Mouse (Mus musculus) left cerebral cortex, postnatal 14 days (tissue): ENCODE data around the gene Slc43a3. TPM values are rescaled to one million over a fixed set of nuclear protein-coding genes. Genes with fewer than 3 reads are reported as not detected.

Experiments used
- DNase-seq, 2 experiments: peaks; one replicate each; pipeline ENCODE4 v3.0.0; 2021 to 2022; ENCODE audit warnings: low spot score in 2 of 2, mixed read lengths in 1 of 2
- intact Hi-C: fragments of 180-260 bp; cut with DNase I; formaldehyde crosslinking; loops from one replicate; pipeline ENCODE4 v1.15.1; 2025
- total RNA-seq, 2 experiments: library from RNA; stranded (reverse); gene quantifications; 2 replicates each; pipeline ENCODE4 v1.2.3; 2021

Slc43a3 gene
- total RNA-seq, 2 experiments from 2014 or later = 0.99 to 1.1 TPM

GRCm38 (mm10) chr2:84933992-84934648 lies 2.3 kb upstream of the Slc43a3 start:
- intact Hi-C loops = no loop called here

DNA sequence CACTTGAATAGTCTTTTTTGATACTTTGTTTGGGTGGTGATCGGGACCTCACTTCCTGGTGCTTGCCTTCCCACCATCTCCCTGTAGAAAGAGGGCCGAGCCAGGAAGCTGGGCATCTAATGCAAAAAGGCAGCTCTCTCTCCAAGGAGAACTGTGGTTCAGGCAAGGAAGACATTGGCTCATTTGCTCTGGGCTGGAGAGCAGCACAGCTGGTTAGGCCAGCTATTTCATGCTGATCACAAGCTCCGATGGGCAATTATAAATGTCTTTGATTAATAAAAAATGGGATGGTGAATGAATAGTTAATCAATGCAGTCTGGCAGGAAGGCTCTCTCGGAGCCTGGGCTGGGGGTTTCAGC lies 1.8 kb upstream of the Slc43a3 start:
- DNase-seq = no peak
- intact Hi-C loops = no loop called here

More at GRCm38 (mm10) chr2:84933992-84934648, 2.3 kb upstream of the Slc43a3 start:
- DNase-seq = no peak

DNA sequence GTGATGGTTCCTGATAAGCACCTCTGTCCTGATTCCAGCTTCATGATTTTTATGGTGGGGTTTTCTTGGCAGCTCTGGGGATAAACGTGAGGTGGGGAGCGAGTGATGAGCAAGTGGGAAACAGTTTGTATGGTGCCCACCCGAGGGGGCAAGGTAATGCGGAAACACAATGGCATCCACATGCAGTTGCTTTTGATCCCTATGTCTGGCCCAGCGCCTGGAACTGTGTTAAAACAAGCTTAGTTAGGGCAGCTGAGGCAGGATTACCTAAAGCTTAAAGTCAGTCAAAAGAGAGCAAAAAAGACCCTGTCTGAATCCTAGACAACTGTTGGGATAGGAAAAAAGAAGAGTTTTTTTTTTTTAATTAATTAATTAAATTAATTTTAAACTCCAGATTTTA lies 1.3 kb upstream of the Slc43a3 start:
- DNase-seq = no peak

DNA sequence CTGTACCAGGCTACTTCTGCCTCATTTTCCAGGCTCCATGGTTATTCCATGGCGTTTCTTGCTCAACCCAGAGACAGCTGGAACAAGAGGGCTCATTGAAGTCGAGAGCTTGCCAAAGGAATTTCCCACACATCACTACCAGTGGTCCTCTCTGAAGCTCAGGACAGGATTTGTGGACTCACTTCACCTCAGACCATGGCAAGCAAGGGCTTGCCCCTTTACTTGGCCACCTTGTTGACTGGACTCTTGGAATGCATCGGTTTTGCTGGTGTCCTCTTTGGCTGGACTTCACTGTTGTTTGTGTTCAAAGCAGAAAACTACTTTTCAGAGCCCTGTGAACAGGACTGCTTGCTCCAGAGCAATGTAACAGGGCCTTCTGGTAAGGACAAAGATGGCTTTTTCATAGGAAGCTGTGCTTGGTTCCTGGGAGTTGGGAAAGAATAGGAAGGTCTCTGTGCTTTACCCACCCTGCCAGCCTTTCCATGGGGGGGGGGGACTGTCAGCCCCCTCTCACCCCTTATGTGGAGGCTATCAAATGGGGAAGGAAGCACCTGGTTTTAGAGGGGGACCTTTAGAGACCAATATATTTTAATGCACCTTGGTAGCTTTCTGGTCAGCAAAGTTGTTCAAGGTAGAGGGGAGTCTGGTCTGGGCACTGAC lies 1.2 kb downstream of the Slc43a3 start:
- intact Hi-C loops = no loop called here
- no peak for DNase-seq

More for the DNA sequence above, 1.3 kb upstream of the Slc43a3 start:
- intact Hi-C loops = no loop called here

- DNase-seq = no peak
- intact Hi-C loops = no loop called here
Observed at GRCm38 (mm10) chr2:84938249-84938946, 2.0 kb downstream of the Slc43a3 start.

- intact Hi-C loops = no loop called here
- DNase-seq = no peak
Observed at GRCm38 (mm10) chr2:84939306-84939705, 2.9 kb downstream of the Slc43a3 start.

DNA sequence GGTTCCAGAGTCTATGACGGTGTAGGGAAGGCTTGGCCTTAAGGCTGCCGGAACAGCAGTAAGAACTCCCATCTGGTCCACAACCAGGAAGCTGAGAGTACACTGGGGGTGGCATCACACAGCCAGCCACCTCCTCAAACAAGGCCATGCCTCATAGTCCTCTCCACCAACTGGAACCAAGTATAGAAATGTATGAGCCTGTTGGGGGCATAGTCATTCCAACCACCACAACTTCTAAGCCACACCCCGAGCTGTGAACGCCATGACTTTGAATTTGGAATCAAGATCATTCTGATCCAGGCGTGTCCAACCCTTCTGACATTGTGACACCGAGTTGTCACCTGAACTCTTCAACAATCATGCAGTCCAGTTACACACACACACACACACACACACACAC lies 3.3 kb downstream of the Slc43a3 start:
- no peak for DNase-seq
- intact Hi-C loops = no loop called here

- intact Hi-C loops = no loop called here
- DNase-seq = no peak
Observed at GRCm38 (mm10) chr2:84941332-84941731, 5.0 kb downstream of the Slc43a3 start.

- intact Hi-C loops = no loop called here
- DNase-seq = no peak
Observed at GRCm38 (mm10) chr2:84941795-84942194, 5.4 kb downstream of the Slc43a3 start.

GRCm38 (mm10) chr2:84947154-84947771 lies 10.9 kb downstream of the Slc43a3 start:
- intact Hi-C loops = no loop called here
- DNase-seq = no peak

DNA sequence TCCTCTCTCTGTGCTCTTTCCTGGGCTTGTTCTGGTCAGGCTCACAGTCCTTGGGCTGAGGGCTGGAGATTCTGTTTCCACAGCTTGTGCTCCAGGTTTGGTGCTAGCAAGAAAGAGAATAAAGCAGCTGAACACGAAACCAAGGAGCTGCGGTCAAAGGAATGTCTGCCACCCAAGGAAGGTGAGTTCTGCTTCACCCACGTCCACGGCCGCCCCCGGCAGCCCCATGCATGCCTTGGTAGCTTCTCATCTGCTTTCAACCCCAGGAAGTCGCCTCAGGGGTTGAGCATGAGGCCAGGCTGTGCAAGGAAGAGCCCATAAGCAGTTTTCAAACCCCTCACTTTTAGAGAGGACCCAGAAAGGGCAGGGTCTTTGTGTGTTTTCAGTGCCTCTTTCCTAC lies 11.9 kb downstream of the Slc43a3 start:
- intact Hi-C loops = no loop called here
- no peak for DNase-seq

GRCm38 (mm10) chr2:84948721-84949120 lies 12.3 kb downstream of the Slc43a3 start:
- DNase-seq = peak in 1 of 2 experiments; percentile 23
- intact Hi-C loops = no loop called here

- intact Hi-C loops = no loop called here
- DNase-seq = peak in 1 of 2 experiments; percentile 39
Observed at GRCm38 (mm10) chr2:84951027-84951426, 14.6 kb downstream of the Slc43a3 start.

DNA sequence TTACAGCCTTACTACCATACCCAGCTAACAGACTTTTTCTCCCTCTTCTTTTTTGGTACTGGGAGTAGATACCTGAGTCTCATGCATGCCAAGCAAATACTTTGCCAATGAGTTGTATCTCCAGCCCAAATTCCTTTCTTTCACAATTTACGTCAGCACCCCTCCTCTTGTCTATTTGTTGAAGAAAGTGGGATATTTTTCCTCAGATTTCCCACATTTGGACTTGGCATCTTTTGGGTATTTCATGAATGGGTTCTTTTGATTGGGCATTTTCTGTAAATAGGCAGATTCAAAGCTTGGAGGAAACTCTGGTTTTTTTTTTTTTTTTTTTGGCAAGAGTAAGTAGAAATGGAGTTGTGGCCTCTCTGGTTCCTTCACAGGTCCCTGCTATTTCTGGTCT lies 15.9 kb downstream of the Slc43a3 start:
- DNase-seq = no peak
- intact Hi-C loops = no loop called here

- intact Hi-C loops = no loop called here
- no peak for DNase-seq
Observed at GRCm38 (mm10) chr2:84952693-84953092, 16.3 kb downstream of the Slc43a3 start.

- intact Hi-C loops = loop anchor here (5.0 kb wide), 1 partner anchor 52 kb away; no protein-coding TSS in a partner anchor
- no peak for DNase-seq
Observed at GRCm38 (mm10) chr2:84955435-84955834, 19.1 kb downstream of the Slc43a3 start.

DNA sequence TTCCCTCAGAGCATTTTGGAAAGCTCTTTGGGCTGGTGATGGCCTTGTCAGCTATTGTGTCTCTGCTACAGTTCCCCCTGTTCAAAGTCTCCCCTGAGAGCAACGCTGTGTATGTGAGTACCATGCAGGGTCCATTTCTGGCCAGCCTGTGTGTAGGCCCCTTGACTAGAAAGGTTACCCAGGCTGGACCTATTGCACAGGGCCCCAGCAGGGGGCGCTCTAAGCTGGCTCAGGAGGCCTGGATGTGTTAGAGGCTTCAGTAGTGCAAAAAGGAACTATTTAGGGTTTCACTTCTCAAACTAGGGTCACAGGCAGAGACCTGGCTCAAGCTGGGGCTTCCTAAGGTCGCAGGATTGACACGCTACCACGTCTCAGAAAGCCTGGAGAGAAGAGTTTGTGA lies 19.9 kb downstream of the Slc43a3 start:
- peak; percentile 30 to 43 for DNase-seq
- intact Hi-C loops = loop anchor here (5.0 kb wide), 1 partner anchor 51 kb away; no protein-coding TSS in a partner anchor

DNA sequence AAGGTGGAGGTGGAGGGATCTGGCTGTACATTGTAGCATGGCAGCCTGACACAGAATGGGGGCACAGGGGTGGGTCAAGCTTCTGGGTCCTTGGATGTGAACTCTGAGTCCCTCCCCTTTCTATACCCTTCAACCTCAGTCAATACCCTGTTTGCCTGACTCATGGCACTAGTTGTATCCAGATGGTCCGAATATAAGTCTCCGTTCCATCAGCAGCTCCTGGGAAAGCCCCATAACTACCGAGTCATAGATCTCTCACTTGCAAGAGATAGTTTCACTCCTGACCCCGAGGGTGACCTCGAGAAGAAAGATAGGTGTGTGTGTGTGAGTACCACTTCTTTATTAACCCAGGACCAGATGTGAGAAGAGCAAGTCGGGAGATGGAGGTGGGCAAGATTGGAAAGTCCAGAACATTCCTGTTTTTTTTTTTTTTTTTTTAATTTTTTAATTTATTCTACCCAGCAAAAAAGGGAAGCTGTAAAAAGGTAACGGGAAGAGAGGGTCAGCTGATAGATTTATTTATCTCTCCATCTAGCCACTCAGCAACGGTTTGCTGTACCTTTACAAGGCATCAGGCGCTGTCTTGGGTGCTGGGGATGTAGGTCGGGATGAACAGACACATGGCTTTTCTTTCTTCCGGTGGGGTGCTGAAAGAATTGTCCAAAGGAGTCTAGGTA lies 22.3 kb downstream of the Slc43a3 start:
- intact Hi-C loops = loop anchor here (5.0 kb wide), 1 partner anchor 49 kb away; no protein-coding TSS in a partner anchor
- DNase-seq = no peak

DNA sequence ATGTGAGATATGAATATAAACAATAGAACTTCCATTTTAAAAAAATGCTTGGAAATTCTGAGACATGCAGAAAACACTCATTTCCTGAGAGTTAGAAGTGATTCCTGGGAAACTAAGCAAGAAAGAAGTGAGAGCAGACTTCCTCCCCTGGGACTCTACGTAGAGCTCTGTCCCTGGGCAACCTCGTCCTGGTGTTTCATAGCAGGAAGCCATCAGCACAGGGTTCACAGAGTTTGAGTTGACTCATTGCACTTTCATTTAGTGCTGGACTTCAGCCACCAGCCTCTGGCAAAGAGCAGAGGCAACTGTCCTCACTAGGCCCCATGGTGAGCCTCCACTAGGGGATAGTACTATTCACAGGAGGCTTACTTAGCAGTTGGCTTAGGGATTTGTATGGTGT lies 24.9 kb downstream of the Slc43a3 start:
- DNase-seq = no peak
- intact Hi-C loops = no loop called here

DNA sequence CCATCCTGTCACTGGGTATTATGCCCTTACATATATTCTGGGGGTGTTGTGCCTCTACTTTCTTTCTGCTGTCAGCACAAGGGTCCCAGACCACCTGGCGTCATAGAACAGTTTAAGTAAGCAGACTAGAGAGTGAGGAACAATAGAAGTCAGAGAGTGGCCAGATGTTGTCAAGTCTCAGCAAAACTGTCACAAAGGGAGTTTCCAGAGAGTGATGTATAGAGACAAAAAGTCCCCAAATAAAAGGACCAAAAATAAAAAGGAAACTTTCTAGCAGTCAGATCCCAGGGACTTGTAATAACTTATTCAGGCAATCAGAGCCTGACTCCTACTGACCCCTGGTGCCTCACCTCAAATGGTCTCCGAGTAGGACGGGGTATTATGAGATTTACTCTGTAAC lies 25.5 kb downstream of the Slc43a3 start:
- intact Hi-C loops = no loop called here
- DNase-seq = no peak
